Mouse (Mus musculus) cerebellum, adult 9-11 months (tissue): ENCODE measurements around the gene Gemin6.
"Not testable (repeated sequence)": the region's sequence is repeated elsewhere in the genome, so short reads cannot be mapped to it uniquely, and the experiment has no call there.

ENCODE experiments used
- DNase-seq: peaks from one replicate; pipeline ENCODE4 v3.0.0; 2022

The Gemin6 gene

DNA sequence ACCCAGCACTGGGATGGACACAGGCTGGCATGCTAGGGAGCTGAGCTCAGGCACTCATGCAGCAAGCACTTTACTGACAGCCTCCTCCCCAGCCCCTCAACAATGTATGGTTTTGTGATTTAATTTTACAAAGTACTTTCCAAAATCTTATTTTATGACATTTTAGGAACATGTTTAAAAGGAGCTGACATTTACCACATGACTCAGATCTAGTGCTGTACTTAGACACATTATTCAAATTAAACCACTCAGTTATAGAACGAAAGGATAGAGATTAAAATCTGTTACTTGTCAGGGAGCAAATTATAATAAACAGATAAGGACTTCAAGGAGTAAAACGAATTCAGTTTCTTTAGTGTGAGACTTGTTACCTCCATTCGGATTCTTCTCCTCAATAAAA lies 11.2 kb downstream of the Gemin6 start:
- no peak for DNase-seq

DNA sequence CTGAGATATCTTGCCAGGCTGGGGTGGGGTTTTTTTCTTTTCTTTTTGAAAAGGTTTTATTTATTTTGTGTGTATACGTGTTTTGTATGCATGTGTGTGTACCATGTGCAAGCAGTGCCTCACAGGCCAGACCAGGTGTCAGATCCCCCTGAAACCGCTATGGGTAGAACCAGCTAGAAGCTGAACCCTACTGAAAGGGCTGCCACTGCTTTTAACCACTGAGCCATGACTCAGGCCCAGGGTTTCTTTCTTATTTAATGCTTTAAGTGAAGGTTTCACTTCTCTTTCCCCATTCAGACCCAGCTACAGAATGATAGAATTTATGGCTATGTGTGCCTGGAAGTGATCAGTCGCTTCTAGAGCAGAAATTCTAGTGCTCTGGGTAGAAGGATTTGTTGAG lies 12.6 kb downstream of the Gemin6 start:
- DNase-seq, result no peak

DNA sequence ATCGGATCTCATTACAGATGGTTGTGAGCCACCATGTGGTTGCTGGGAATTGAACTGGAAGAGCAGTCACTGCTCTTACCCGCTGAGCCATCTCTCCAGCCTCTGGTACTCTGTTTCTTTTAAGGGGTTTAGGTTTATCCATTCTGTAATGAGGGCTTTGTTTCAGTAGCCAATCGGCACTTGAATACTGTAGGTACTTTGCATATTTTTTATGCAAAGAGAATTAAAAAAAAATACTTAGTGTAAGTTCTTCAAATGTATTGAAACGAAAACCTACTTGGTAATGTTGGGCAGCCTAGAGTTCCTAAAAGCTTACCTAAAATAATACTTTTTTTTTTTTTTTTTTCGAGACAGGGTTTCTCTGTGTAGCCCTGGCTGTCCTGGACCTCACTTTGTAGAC lies 13.2 kb downstream of the Gemin6 start:
- no peak for DNase-seq

DNA sequence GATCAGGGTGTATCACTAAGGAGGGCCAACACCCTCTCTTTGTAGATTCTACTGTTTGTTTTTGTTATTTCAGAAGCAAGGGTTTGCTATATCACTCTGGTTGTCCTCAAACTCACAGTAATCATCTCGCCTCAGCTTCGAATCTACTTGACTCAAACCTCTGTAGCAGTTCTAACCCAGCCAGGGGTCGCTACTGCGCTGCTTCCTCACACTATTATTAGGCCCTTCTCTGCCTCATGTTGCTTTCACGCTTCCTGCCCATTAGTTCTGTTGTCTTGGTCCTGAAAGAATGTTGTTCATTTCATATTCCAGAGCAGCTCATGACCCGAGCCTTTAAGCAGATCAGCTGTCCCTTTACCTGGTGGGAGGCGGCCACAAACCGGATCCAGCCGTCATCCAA lies 17.4 kb downstream of the Gemin6 start:
- no peak for DNase-seq

DNA sequence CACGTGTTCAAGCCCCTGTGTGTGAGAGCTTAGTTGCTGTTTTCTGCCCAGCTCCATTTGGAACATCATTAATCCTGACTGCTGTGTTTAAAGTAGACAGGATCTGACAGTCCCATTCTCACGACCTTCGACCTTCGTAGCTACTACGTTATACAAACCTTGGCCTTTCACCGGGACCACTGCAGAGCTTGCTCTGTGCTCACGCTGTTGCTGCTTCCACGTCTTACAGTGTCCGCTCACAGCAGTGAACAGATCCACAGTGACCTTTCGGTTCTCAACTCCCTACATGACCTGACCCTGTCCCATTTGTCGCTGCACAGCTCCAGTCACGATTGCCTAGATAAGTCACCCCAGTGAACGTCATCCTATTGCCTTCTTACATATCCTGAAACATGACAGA lies 18.9 kb downstream of the Gemin6 start:
- DNase-seq, result no peak

DNA sequence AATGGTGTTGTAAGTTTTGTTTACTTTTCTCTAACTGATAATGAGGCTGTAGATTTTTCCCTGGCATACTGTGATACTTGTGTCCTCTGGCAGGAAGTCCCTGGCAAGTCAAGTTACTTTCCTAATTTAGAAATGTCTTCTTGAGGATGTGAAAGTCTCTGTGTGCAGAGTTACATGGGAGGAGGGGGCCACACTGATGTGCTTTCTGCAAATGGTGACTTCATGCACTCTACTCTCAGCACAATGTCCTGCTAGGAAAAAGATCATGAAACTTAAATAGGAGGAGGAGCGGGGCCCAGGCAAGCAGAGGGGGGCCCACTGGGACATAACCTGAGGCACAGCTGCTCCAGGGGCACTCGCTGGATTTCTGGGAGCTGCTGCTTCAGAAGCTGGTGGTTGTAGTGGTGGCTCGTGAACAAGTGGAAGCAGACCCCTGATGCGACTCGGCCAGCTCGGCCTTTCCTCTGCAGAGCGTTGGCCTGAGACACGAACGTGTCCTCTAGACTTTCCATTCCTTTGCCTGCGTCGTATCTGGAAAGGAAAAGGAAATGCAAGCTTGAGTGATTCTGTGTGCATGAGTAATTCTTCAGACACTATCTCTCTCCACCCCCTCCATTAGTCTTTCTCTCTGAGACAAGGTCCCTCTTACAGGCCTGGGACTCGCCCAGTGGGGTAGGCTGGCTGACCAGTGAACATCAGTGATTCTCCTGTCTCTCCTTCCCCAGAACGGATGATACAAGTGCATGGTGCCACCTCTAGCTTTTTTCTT lies 28.7 kb downstream of the Gemin6 start:
- DNase-seq, result no peak

DNA sequence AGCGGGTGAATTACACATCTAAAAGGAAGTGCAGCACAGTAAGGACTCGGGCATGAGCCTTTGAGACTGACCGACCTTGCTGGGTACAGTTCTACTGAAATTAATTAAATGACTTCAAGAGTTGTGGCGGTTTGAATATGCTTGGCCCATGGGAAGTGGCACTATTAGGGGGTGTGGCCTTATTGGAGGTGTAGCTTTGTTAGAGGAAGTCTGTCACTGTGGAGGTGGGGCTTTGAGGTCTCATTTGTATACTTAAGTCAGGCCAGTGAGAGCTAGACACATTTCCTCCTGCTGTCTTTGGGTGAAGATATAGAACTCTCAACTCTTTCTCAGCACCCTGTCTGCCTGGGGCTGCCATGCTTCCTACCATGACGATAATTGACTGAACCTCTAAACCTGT lies 30.2 kb downstream of the Gemin6 start:
- DNase-seq, result no peak

DNA sequence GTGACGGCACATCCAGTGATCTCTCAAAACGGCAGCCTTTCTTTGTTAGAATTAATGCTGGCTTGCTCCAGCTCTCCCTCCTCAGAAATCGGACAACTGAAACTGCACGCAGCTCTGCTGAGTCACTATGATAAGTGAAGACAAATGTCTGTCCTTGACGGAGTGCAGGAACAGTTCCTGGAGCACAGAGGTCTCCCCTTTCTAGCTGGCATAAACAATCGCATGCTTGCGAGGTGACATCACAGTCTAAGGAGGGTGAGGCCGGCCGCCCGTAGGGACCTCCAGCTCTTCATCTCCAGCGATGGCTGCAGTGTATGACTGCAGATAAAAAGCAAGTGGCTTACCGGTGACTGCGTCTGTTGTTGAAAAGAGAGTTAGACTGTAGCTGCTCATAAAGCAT lies 31.0 kb downstream of the Gemin6 start:
- no peak for DNase-seq

DNA sequence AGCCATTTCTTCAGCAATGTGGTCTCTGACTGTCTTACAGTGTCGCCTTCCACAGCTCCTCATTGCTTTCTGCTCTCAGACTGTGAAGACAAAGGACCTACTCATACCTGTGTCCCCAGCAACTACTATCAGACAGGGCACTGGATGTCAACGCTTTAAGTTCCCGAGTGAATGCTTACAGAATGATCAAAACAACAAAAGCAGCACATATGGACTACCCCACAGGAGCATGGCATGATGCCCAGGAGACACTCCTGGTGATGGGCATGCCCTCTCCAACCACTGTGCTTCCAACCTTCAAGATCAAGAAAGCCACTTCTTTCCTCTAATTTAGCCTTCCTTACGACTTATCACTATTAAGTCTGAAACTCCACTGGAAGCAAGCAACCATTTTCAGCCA lies 42.8 kb downstream of the Gemin6 start:
- peak; percentile 70 for DNase-seq

DNA sequence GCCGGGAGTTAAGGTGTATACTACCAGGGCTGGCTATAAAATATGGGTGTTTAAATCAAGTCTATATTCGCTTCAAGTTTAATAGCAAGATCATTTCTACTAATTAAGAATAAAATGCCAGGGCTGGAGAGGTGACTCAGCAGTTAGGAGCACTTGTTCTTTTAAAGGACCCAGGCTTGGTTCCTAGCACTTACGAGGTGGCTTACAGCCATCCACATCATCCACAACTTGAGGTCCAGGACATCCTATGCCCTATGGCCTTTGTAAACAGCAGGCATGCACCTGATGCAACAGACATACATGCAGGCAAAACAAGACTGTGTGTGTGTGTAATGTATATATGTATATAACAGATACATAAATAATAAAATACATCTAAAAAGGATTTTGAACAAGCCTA lies 43.9 kb downstream of the Gemin6 start:
- DNase-seq, result no peak

DNA sequence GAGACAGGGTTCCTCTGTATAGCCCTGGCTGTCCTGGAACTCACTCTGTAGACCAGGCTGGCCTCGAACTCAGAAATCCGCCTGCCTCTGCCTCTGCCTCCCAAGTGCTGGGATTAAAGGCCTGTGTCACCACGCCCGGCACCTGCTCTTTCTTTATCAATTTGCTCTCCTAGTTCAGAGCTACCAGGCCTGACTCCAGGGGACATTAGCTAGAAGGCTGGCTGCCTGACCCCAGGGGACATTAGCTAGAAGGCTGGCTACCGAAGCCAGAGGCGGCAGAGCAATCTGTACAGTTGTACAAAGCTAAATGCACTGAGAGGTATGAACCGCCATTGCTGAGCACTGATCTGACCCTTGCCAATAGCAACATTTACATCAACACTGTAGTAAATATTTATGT lies 46.4 kb downstream of the Gemin6 start:
- not testable (repeated sequence) for DNase-seq
